Mouse (Mus musculus) telencephalon, adult 2 months (tissue): Measurements from ENCODE around the gene Scg5.

Experiments
- DNase-seq: peaks from one replicate; pipeline ENCODE4 v3.0.0-alpha.2; 2011; ENCODE audit warnings: low read depth, low spot score

The Scg5 gene

DNA sequence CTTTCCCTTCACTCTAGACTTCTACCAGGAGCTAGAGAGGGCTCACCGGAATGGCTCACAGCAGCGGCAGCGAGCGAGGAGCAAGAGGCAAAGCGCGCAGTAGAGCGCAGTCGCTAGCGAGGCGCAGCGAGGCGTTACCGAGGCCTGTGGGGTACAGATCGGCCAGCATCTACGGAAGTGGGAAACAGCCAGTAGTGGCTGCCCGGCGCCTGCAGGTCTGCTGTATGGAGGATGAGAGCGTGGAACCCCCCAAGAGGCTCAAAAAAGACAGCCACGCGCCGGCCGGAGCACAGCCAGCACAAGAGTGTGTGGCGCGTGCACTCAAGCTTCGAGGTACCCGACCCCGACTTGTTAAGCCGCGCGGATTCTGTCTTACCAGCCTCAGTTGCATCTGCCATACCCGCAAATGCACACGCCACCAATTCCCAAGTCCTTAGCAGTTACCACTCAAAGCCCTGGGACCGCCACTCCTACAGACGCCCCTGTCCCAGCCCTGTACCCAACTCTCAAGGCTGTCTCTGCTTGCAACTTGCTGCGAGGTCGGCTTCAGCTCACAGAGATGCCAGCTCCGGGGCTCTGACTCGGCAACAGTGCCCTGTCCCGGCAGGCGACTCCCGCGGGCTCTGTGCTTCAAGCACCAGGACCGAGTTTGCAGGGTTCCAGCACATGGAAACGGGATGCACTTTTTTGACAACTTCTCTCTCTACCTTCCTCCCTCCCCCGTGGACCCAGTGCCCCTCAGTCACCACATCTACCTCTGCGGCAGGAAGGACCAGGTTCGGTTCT lies 71.2 kb downstream of the Scg5 start:
- no peak for DNase-seq

DNA sequence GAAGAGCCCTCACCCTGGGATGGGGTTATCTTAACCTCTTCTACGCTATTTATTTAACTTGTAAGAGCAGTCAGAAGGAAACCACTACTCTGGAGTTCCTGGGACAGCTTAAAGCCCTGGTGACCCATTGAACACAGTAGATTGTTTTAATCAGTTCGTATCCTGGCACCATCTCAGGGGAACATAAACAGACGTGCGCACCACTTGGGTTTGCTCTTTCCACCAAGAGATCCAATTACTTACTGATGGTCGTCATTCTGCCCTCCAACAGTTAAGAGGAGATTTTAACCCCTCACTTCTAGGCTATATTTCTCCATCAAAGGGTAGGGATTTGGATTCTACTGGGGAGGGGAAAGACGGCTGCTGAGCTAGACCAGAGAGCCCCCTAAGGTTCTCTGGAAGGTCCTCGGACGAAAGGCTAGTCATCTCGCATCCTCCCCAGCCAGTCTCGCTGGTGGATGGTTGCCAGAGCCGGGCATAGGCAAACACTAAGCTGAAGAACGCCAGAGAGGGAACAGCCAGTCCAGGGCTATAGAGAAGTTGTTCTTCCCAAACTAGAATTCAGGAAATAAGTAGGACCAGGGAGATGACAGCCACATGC lies 71.9 kb downstream of the Scg5 start:
- no peak for DNase-seq

DNA sequence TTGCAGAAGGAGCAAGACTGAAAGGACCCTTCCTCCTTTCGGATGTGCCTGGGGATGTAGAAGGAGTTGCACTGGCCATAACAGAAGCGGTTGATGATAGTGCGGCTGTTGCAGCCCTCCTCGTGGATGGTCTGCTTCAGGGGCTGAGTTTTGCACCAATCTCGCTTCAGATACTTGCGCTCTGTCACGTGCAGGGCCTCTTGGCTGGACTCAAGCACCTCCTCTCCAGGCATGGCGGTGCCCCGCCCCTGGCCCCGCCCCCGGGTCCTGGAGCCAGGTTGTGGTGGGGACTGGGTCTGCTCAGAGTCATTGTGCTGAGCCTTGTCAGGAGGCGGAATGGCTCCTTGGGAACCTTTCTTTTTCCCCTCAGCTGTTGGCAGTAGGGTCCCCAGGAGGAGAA lies 79.2 kb downstream of the Scg5 start:
- no peak for DNase-seq

DNA sequence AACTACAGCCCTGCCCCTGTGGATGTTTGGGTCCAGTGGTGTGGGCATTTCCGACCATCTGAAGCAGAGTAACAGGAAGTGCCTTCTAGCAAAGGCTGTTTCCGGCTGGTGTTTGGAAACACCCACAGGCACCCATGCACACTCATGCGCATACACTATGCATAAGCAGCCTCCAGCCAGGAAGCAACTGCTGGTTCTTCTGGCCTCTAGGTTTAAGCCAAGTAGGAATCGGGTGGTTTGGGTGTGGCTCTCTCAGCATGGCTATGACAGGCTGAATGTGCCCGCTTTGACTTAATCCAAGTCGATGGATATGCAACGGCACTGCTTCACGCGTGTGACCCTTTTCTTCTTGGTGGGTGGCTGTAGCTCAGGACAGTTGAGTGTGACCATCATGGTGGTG lies 79.6 kb downstream of the Scg5 start:
- no peak for DNase-seq

DNA sequence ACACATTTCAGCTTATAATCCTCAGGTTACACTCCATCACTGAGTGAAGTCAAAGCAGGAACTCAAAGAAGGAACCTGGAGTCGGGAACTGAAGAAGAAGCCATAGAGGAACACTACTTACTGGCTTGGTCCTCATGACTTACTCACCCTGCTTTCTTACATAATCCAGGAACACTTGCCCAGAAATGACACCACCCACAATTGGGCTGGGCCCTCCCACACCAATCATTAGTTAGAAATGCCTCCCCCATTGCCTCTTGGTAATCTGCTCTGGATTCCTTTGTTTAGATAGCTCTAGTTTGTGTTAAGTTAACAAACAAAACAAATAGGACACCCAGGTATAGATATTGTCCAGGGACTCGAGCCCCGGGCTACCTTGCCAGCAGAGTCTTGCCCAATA lies 100.3 kb downstream of the Scg5 start:
- DNase-seq = no peak
